Mouse (Mus musculus) hindbrain, embryonic 12.5 days (tissue): ENCODE measurements around the gene Rrad. TPM values are rescaled to one million over a fixed set of nuclear protein-coding genes. Genes with fewer than 3 reads are reported as not detected.

ENCODE experiments used
- ATAC-seq: fragments of 200-750 bp; cut with Nextera tagmentation; 2 replicates; pipeline ENCODE4 v1.8.0; 2017; ENCODE audit warnings: moderate TSS enrichment; ENCODE audit not compliant: low FRiP score
- H3K27ac ChIP-seq: fragments of 300-500 bp; sonication (generic); 2 replicates; pipeline ENCODE4 v1.5.1; 2016; ENCODE audit warnings: mild to moderate bottlenecking
- H3K27me3 ChIP-seq: fragments of 300-500 bp; sonication (generic); 2 replicates; pipeline ENCODE4 v1.6.1; 2016; ENCODE audit warnings: mild to moderate bottlenecking
- H3K36me3 ChIP-seq: fragments of 300-500 bp; sonication (generic); 2 replicates; pipeline ENCODE4 v1.6.1; 2016; ENCODE audit warnings: mild to moderate bottlenecking
- H3K4me1 ChIP-seq: fragments of 300-500 bp; sonication (generic); 2 replicates; pipeline ENCODE4 v1.6.1; 2016
- H3K4me2 ChIP-seq: fragments of 300-500 bp; sonication (generic); replicated peaks from 2 replicates; pipeline ENCODE4 v1.6.1; 2016; ENCODE audit warnings: mild to moderate bottlenecking
- H3K4me3 ChIP-seq: fragments of 300-500 bp; sonication (generic); 2 replicates; pipeline ENCODE4 v1.5.1; 2016; ENCODE audit warnings: mild to moderate bottlenecking
- H3K9ac ChIP-seq: fragments of 300-500 bp; sonication (generic); 2 replicates; pipeline ENCODE4 v1.6.1; 2016; ENCODE audit warnings: mild to moderate bottlenecking, moderate library complexity
- H3K9me3 ChIP-seq: fragments of 300-500 bp; sonication (generic); replicated peaks from 2 replicates; pipeline ENCODE4 v1.6.1; 2016; ENCODE audit warnings: mild to moderate bottlenecking
- WGBS: fragments of 180-500 bp; shearing (Covaris S2); methylation state at CpG from one replicate; pipeline ENCODE4 v1.1.7; 2016; 5-methylcytosine and 5-hydroxymethylcytosine counted together
- polyA plus RNA-seq: library from polyadenylated mRNA; unstranded; fragments of >200 nt; fragmentation: Nextera tagmentation; extraction: Ambion mirVana; gene quantifications from 2 replicates; pipeline ENCODE4 v1.2.1, GENCODE M21; 2016

Rrad gene
- polyA plus RNA-seq, 1 experiment from 2014 or later = 1.9 TPM

DNA sequence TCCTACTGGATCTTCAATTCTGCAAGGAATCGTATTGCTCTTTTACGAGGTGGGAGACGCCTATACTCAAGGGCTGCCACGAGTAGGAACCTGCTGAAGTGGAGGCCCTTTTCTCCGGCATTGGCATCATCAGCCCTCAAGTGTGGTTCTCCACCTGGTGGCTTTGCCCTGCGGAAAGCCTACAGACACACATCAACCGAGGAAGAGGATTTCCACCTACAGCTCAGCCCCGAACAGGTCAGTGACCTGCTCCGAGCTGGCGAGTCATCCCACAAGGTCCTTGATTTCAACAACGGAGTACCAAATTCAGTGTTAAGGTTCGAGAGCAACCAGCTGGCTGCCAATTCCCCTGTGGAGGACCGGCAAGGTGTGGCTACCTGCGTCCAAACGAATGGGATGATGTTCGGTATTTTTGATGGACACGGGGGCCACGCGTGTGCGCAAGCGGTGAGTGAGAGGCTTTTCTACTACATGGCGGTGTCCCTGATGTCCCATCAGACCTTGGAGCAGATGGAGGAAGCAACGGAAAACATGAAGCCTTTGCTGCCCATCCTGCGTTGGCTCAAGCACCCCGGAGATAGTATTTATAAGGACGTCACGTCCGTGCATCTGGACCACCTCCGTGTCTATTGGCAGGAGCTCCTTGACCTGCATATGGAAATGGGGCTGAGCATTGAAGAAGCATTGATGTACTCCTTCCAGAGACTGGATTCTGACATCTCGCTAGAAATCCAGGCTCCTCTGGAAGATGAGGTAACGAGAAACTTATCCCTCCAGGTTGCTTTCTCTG is 37.4 kb downstream of the Rrad start:
- Histone ChIP-seq H3K4me3 (no peak overlapping the region), H3K4me1 (peaks cover 9% of the 10 kb centered on the region), H3K9ac (no peak overlapping the region), H3K4me2 (no peak overlapping the region), H3K27ac (no peak overlapping the region), H3K36me3 (peaks cover 22% of the 10 kb centered on the region), H3K9me3 (no peaks in the 10 kb centered on the region), H3K27me3 (no peaks in the 10 kb centered on the region)
- WGBS = 96% methylated on average over 31 of the region's 31 CpGs
- ATAC-seq = no peak

DNA sequence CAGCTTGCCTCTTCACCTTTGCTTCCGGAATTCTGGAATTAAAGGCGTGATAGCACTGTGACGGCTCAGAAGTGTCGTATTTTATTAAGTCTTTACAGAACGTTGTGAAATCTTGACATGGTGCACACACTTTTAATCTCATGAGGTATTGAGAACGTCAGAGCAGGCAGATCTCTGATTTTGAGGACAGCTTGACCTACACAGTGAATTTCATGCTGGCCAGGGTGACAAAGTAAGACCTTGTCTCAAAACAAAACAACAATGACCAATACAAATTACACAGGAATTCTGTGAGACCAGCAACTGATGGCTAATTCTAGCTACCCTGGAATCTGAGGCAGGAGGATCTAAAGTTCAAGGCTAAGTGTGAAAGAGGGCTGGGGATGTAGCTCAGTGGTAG is 38.6 kb downstream of the Rrad start:
- peak overlapping the region; percentile 79 for H3K4me2 ChIP-seq
- peaks cover 9% of the 10 kb centered on the region for H3K4me1 ChIP-seq
- no peaks in the 10 kb centered on the region for H3K9me3 ChIP-seq
- 78% methylated on average over 6 of the region's 6 CpGs for WGBS
- no peak overlapping the region for H3K9ac ChIP-seq
- ATAC-seq = no peak
- peaks cover 22% of the 10 kb centered on the region for H3K36me3 ChIP-seq
- H3K27ac ChIP-seq = no peak overlapping the region
- no peak overlapping the region for H3K4me3 ChIP-seq
- no peaks in the 10 kb centered on the region for H3K27me3 ChIP-seq

DNA sequence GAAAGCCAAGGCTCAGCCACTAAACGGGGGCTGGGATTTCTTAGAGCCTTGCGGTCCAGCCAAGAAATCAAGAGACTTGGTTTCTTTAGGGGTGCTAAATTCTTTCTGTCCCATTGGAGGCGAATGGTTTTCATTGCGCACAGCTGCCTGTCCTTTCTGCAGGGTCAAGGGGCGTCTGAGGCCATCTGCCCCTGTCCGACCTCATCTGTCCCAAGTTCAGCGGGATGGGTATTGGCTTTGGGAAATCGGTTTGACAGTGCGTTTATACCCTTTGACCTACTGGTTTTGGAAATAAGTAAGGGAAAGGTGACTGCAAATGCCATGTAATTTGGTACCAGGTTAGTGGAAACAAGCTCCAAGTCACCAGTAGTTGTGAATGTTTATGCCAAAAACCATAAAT is 39.3 kb downstream of the Rrad start:
- peak overlapping the region; percentile 80 for H3K9ac ChIP-seq
- H3K4me1 ChIP-seq = peaks cover 9% of the 10 kb centered on the region
- ATAC-seq = no peak

DNA sequence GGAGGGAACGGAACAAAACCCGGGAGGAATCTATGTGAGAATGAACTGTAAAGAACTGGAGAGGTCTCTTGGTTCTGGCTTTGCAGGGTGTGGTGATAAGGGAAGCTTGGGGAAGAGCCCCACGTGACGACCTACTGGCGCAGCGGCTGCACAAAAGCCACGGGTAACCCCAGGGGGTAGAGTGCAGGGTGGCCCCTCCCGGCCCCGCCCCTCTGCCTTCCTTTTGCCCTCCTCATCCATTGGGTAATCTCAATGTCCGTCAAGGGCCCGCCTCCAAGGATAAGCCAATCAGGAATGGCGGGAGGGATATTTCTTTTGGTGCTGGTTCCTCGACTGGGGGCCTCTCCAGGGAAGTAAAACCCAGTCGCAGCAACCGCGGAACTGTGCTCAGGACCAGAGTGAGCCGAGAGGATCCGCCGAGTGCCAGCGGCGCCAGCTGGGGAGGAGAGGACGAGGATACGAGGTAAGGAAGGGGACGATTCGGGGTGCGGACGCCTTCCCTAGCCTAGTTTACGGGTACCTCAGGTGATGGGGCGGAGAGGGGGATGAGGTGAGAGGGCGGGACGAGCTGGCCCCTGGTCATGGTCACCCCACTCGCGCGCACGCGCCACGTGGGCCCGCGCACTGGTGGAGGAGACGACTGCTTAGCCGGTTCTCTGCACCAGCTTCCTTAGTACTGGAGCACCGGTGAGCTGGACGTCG is 39.8 kb downstream of the Rrad start, which contains the start of gene Pdp2:
Gene Pdp2, plus strand, starts transcription at position 319 of the 702 bp plus-strand sequence.
- H3K4me2 ChIP-seq = peak within 1 kb of the TSS; percentile 79
- 1% methylated on average over 44 of the region's 44 CpGs for WGBS
- no peaks in the 10 kb centered on the region for H3K9me3 ChIP-seq
- peak within 1 kb of the TSS; percentile 78; the same call in 1 of the 2 replicates for H3K27ac ChIP-seq
- H3K4me3 ChIP-seq = peak within 1 kb of the TSS; percentile 58
- H3K4me1 ChIP-seq = peaks cover 9% of the 10 kb centered on the region
- peaks cover 21% of the 10 kb centered on the region for H3K36me3 ChIP-seq
- peak; percentile 98 for ATAC-seq
- peak within 1 kb of the TSS; percentile 80 for H3K9ac ChIP-seq
- no peaks in the 10 kb centered on the region for H3K27me3 ChIP-seq

More for the DNA sequence above, 39.3 kb downstream of the Rrad start:
- H3K4me2 ChIP-seq = peak overlapping the region; percentile 79
- peaks cover 22% of the 10 kb centered on the region for H3K36me3 ChIP-seq
- H3K4me3 ChIP-seq = peak overlapping the region; percentile 58
- H3K27me3 ChIP-seq = no peaks in the 10 kb centered on the region
- no peaks in the 10 kb centered on the region for H3K9me3 ChIP-seq
- WGBS = 3% methylated on average over 9 of the region's 9 CpGs
- H3K27ac ChIP-seq = peak overlapping the region; percentile 78; the same call in 1 of the 2 replicates

DNA sequence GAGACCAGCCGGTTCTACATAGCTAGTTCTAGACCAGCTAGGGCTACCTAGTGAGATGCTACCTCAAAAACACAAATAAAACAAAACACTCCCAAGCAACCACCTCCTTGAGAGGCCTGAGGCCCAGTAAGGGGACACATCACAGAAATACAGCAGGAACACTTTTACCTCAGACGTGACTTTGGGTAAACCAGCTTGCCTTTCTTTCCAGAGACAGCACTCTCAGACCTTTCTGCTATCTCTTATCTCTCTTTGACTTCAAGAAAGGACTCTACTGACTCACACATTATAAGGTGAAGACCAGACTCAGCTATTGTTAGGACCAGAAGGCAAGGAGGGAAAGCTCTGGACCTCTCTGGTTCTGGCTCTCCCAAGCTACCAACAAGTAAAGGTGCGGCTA is 40.8 kb downstream of the Rrad start:
- Histone ChIP-seq H3K4me3 (no peak overlapping the region), H3K9ac (no peak overlapping the region), H3K9me3 (peaks cover 3% of the 10 kb centered on the region; the same call in 1 of the 2 replicates), H3K36me3 (peaks cover 15% of the 10 kb centered on the region), H3K27me3 (no peaks in the 10 kb centered on the region), H3K4me2 (no peak overlapping the region), H3K27ac (no peak overlapping the region), H3K4me1 (peaks cover 9% of the 10 kb centered on the region)
- 91% methylated on average over 3 of the region's 3 CpGs for WGBS
- no peak for ATAC-seq

DNA sequence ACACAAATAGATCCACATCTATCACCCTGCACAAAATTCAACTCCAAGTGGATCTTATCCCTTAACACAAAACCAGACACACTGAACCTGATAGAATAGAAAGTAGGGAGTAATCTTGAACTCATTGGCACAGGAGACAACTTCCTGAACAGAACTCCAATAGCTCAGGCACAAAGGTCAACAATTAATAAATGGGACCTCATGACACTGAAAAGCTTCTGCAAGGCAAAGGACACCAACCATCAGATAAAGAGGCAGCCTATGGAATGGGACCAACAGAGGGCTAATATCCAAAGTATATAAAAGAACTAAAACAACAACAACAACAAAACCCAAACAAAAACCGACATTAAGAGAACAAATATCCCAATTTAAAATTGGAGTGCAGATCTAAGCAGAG is 46.6 kb downstream of the Rrad start:
- ATAC-seq = no peak
- Histone ChIP-seq H3K4me3 (no peak overlapping the region), H3K27me3 (no peaks in the 10 kb centered on the region), H3K36me3 (no peaks in the 10 kb centered on the region), H3K9ac (no peak overlapping the region), H3K27ac (no peak overlapping the region), H3K4me1 (no peaks in the 10 kb centered on the region), H3K9me3 (peaks cover 14% of the 10 kb centered on the region; the same call in 1 of the 2 replicates), H3K4me2 (no peak overlapping the region)
- WGBS = 63% methylated on average over 1 of the region's 1 CpGs

Other genes with a start within 250 kb of the Rrad start
- gene Cmtm4, start 235.5 kb downstream of the Rrad start, polyA plus RNA-seq = 2.3 and 2.4 TPM in 2 replicates
- 131 and 135 TPM in 2 replicates for gene Dync1li2, start 188.3 kb downstream of the Rrad start, polyA plus RNA-seq
- 0.22 and 0.34 TPM in 2 replicates for gene Terb1, start 121.4 kb downstream of the Rrad start, polyA plus RNA-seq
- gene Nae1, start 96.7 kb downstream of the Rrad start, polyA plus RNA-seq = 114 and 130 TPM in 2 replicates
- gene Car7, start 96.6 kb downstream of the Rrad start, polyA plus RNA-seq = 1.2 and 1.5 TPM in 2 replicates
- 13.7 and 14.9 TPM in 2 replicates for gene Pdp2, start 39.9 kb downstream of the Rrad start, polyA plus RNA-seq
- not detected in 2 replicates for gene Cdh16, start 6.9 kb downstream of the Rrad start, polyA plus RNA-seq
- 98.9 and 107 TPM in 2 replicates for gene Ciao2b, start 10.6 kb upstream of the Rrad start, polyA plus RNA-seq
- gene Ces2a, start 102.7 kb upstream of the Rrad start, polyA plus RNA-seq = not detected in 2 replicates
- 0.10 and 0.38 TPM in 2 replicates for gene Ces2b, start 200.2 kb upstream of the Rrad start, polyA plus RNA-seq
- not detected in 2 replicates for gene Ces2c, start 215.7 kb upstream of the Rrad start, polyA plus RNA-seq